Mouse (Mus musculus): ENCODE results near the gene Lsm11. TPM values are rescaled to one million over a fixed set of nuclear protein-coding genes. Genes with fewer than 3 reads are reported as not detected.

Lsm11 gene
- polyA plus RNA-seq, 1 experiment from 2014 or later = 6.1 TPM

GRCm38 (mm10) chr11:45966896-45967295 is 22.2 kb upstream of the Lsm11 start:
- H3K4me3 ChIP-seq (ENCODE audit: low read length) = no peak overlapping the region
- 75% methylated on average over 4 of the region's 4 CpGs for WGBS

GRCm38 (mm10) chr11:45960003-45960402 is 15.3 kb upstream of the Lsm11 start:
- Histone ChIP-seq H3K9me3 (replicated peaks; ENCODE audit: control insufficient read depth, low read length) (no peaks in the 10 kb centered on the region), H3K4me3 (ENCODE audit: low read length) (no peak overlapping the region), H3K27me3 (ENCODE audit: control insufficient read depth, insufficient read depth, low read length) (no peaks in the 10 kb centered on the region), H3K27ac (ENCODE audit: low read length) (no peak overlapping the region), H3K4me1 (ENCODE audit: control insufficient read depth, insufficient read depth, low read length) (no peaks in the 10 kb centered on the region), H3K36me3 (ENCODE audit: control insufficient read depth, insufficient read depth) (no peaks in the 10 kb centered on the region), H3K9ac (ENCODE audit: low read length) (no peak overlapping the region), H3K4me2 (ENCODE audit: low read depth, low read length) (no peak overlapping the region)
- 80% methylated on average over 5 of the region's 5 CpGs for WGBS
- no peak for ATAC-seq (replicated peaks; ENCODE audit: extremely low read depth, insufficient read depth, low FRiP score)

More at GRCm38 (mm10) chr11:45966896-45967295, 22.2 kb upstream of the Lsm11 start:
- no peak overlapping the region for H3K4me2 ChIP-seq (ENCODE audit: low read depth, low read length)
- ATAC-seq (replicated peaks; ENCODE audit: extremely low read depth, insufficient read depth, low FRiP score) = no peak
- no peaks in the 10 kb centered on the region for H3K4me1 ChIP-seq (ENCODE audit: control insufficient read depth, insufficient read depth, low read length)
- no peaks in the 10 kb centered on the region for H3K9me3 ChIP-seq (replicated peaks; ENCODE audit: control insufficient read depth, low read length)
- no peaks in the 10 kb centered on the region for H3K36me3 ChIP-seq (ENCODE audit: control insufficient read depth, insufficient read depth)
- H3K9ac ChIP-seq (ENCODE audit: low read length) = no peak overlapping the region
- H3K27me3 ChIP-seq (ENCODE audit: control insufficient read depth, insufficient read depth, low read length) = no peaks in the 10 kb centered on the region
- no peak overlapping the region for H3K27ac ChIP-seq (ENCODE audit: low read length)

- no peaks in the 10 kb centered on the region for H3K9me3 ChIP-seq (replicated peaks; ENCODE audit: control insufficient read depth, low read length)
- no peak overlapping the region for H3K27ac ChIP-seq (ENCODE audit: low read length)
- H3K4me2 ChIP-seq (ENCODE audit: low read depth, low read length) = no peak overlapping the region
- no peak for ATAC-seq (replicated peaks; ENCODE audit: extremely low read depth, insufficient read depth, low FRiP score)
- no peak overlapping the region for H3K9ac ChIP-seq (ENCODE audit: low read length)
- no peaks in the 10 kb centered on the region for H3K27me3 ChIP-seq (ENCODE audit: control insufficient read depth, insufficient read depth, low read length)
- no peaks in the 10 kb centered on the region; the same call in 1 of the 2 replicates for H3K4me1 ChIP-seq (ENCODE audit: control insufficient read depth, insufficient read depth, low read length)
- WGBS = 78% methylated on average over 3 of the region's 3 CpGs
- H3K36me3 ChIP-seq (ENCODE audit: control insufficient read depth, insufficient read depth) = no peaks in the 10 kb centered on the region
- no peak overlapping the region for H3K4me3 ChIP-seq (ENCODE audit: low read length)
Observed at GRCm38 (mm10) chr11:45959598-45959997, 14.9 kb upstream of the Lsm11 start.

- Histone ChIP-seq H3K4me2 (ENCODE audit: low read depth, low read length) (peak within 1 kb of the TSS; percentile 76), H3K9me3 (replicated peaks; ENCODE audit: control insufficient read depth, low read length) (no peaks in the 10 kb centered on the region), H3K27ac (ENCODE audit: low read length) (peak within 1 kb of the TSS; percentile 70), H3K4me1 (ENCODE audit: control insufficient read depth, insufficient read depth, low read length) (no peaks in the 10 kb centered on the region; the same call in 1 of the 2 replicates), H3K27me3 (ENCODE audit: control insufficient read depth, insufficient read depth, low read length) (no peaks in the 10 kb centered on the region), H3K9ac (ENCODE audit: low read length) (peak within 1 kb of the TSS; percentile 68), H3K36me3 (ENCODE audit: control insufficient read depth, insufficient read depth) (peaks cover 5% of the 10 kb centered on the region), H3K4me3 (ENCODE audit: low read length) (peak within 1 kb of the TSS; percentile 76)
- ATAC-seq (replicated peaks; ENCODE audit: extremely low read depth, insufficient read depth, low FRiP score) = peak; percentile 98
- under 1% methylated on average over 32 of the region's 32 CpGs for whole genome bisulfite sequencing
Observed at GRCm38 (mm10) chr11:45955127-45955627, 10.4 kb upstream of the Lsm11 start, which contains the start of gene Thg1l. Gene Thg1l, minus strand, starts transcription at chr11:45955494.

- Histone ChIP-seq H3K4me2 (ENCODE audit: low read depth, low read length) (no peak overlapping the region), H3K4me3 (ENCODE audit: low read length) (no peak overlapping the region), H3K4me1 (ENCODE audit: control insufficient read depth, insufficient read depth, low read length) (peaks cover 13% of the 10 kb centered on the region), H3K36me3 (ENCODE audit: control insufficient read depth, insufficient read depth) (peaks cover 14% of the 10 kb centered on the region), H3K9ac (ENCODE audit: low read length) (no peak overlapping the region), H3K27me3 (ENCODE audit: control insufficient read depth, insufficient read depth, low read length) (no peaks in the 10 kb centered on the region), H3K27ac (ENCODE audit: low read length) (no peak overlapping the region), H3K9me3 (replicated peaks; ENCODE audit: control insufficient read depth, low read length) (no peaks in the 10 kb centered on the region)
- WGBS = 68% methylated on average over 2 of the region's 2 CpGs
- ATAC-seq (replicated peaks; ENCODE audit: extremely low read depth, insufficient read depth, low FRiP score) = no peak
Observed at GRCm38 (mm10) chr11:45947491-45947890, 2.8 kb upstream of the Lsm11 start.

- Histone ChIP-seq H3K9me3 (replicated peaks; ENCODE audit: control insufficient read depth, low read length) (no peaks in the 10 kb centered on the region), H3K4me1 (ENCODE audit: control insufficient read depth, insufficient read depth, low read length) (peaks cover 13% of the 10 kb centered on the region), H3K27ac (ENCODE audit: low read length) (no peak overlapping the region), H3K27me3 (ENCODE audit: control insufficient read depth, insufficient read depth, low read length) (no peaks in the 10 kb centered on the region), H3K4me2 (ENCODE audit: low read depth, low read length) (no peak overlapping the region), H3K9ac (ENCODE audit: low read length) (no peak overlapping the region), H3K36me3 (ENCODE audit: control insufficient read depth, insufficient read depth) (peaks cover 14% of the 10 kb centered on the region), H3K4me3 (ENCODE audit: low read length) (no peak overlapping the region)
- no peak for ATAC-seq (replicated peaks; ENCODE audit: extremely low read depth, insufficient read depth, low FRiP score)
- WGBS = 82% methylated on average over 4 of the region's 4 CpGs
Observed at GRCm38 (mm10) chr11:45946796-45947195, 2.1 kb upstream of the Lsm11 start.

- no peaks in the 10 kb centered on the region for H3K27me3 ChIP-seq (ENCODE audit: control insufficient read depth, insufficient read depth, low read length)
- H3K36me3 ChIP-seq (ENCODE audit: control insufficient read depth, insufficient read depth) = 0 out of 2 replicates have a peak, but pooled peaks cover 2% of the 10 kb centered on the region
- WGBS = under 1% methylated on average over 49 of the region's 49 CpGs
- H3K4me3 ChIP-seq (ENCODE audit: low read length) = peak overlapping the region; percentile 72
- peaks cover 13% of the 10 kb centered on the region for H3K4me1 ChIP-seq (ENCODE audit: control insufficient read depth, insufficient read depth, low read length)
- peak; percentile 59 for ATAC-seq (replicated peaks; ENCODE audit: extremely low read depth, insufficient read depth, low FRiP score)
- H3K9me3 ChIP-seq (replicated peaks; ENCODE audit: control insufficient read depth, low read length) = no peaks in the 10 kb centered on the region
- H3K9ac ChIP-seq (ENCODE audit: low read length) = peak overlapping the region; percentile 92
- H3K27ac ChIP-seq (ENCODE audit: low read length) = peak overlapping the region; percentile 40
- peak overlapping the region; percentile 92 for H3K4me2 ChIP-seq (ENCODE audit: low read depth, low read length)
Observed at GRCm38 (mm10) chr11:45943891-45944642, 668 bp downstream of the Lsm11 start.

- WGBS = 47% methylated on average over 7 of the region's 7 CpGs
- no peak for ATAC-seq (replicated peaks; ENCODE audit: extremely low read depth, insufficient read depth, low FRiP score)
- Histone ChIP-seq H3K9ac (ENCODE audit: low read length) (peak overlapping the region; percentile 92), H3K27ac (ENCODE audit: low read length) (no peak overlapping the region), H3K4me1 (ENCODE audit: control insufficient read depth, insufficient read depth, low read length) (peaks cover 13% of the 10 kb centered on the region), H3K4me2 (ENCODE audit: low read depth, low read length) (peak overlapping the region; percentile 92), H3K9me3 (replicated peaks; ENCODE audit: control insufficient read depth, low read length) (no peaks in the 10 kb centered on the region), H3K27me3 (ENCODE audit: control insufficient read depth, insufficient read depth, low read length) (no peaks in the 10 kb centered on the region), H3K36me3 (ENCODE audit: control insufficient read depth, insufficient read depth) (no peaks in the 10 kb centered on the region), H3K4me3 (ENCODE audit: low read length) (peak overlapping the region; percentile 72)
Observed at GRCm38 (mm10) chr11:45943108-45943705, 1.5 kb downstream of the Lsm11 start.

GRCm38 (mm10) chr11:45942281-45942680 is 2.5 kb downstream of the Lsm11 start:
- 82% methylated on average over 7 of the region's 7 CpGs for WGBS
- no peak overlapping the region for H3K4me2 ChIP-seq (ENCODE audit: low read depth, low read length)

More at GRCm38 (mm10) chr11:45942281-45942680, 2.5 kb downstream of the Lsm11 start:
- Histone ChIP-seq H3K9ac (ENCODE audit: low read length) (no peak overlapping the region), H3K4me3 (ENCODE audit: low read length) (no peak overlapping the region), H3K36me3 (ENCODE audit: control insufficient read depth, insufficient read depth) (peaks cover 2% of the 10 kb centered on the region; the same call in 1 of the 2 replicates), H3K27ac (ENCODE audit: low read length) (no peak overlapping the region), H3K27me3 (ENCODE audit: control insufficient read depth, insufficient read depth, low read length) (no peaks in the 10 kb centered on the region), H3K4me1 (ENCODE audit: control insufficient read depth, insufficient read depth, low read length) (peaks cover 13% of the 10 kb centered on the region), H3K9me3 (replicated peaks; ENCODE audit: control insufficient read depth, low read length) (no peaks in the 10 kb centered on the region)
- ATAC-seq (replicated peaks; ENCODE audit: extremely low read depth, insufficient read depth, low FRiP score) = no peak
